Mouse (Mus musculus) midbrain, embryonic 11.5 days (tissue): ENCODE measurements around the gene Slc7a10. TPM values are rescaled to one million over a fixed set of nuclear protein-coding genes. Genes with fewer than 3 reads are reported as not detected.

Experiments used
- polyA plus RNA-seq: library from polyadenylated mRNA; unstranded; fragments of >200 nt; fragmentation: Nextera tagmentation; extraction: Ambion mirVana; gene quantifications from 2 replicates; pipeline ENCODE4 v1.2.1, GENCODE M21; 2014

Gene Slc7a10
- polyA plus RNA-seq, 1 experiment from 2014 or later, result 0.31 TPM

Other genes starting within 250 kb of the Slc7a10 start
- gene Cebpg, start 129.8 kb upstream of the Slc7a10 start, polyA plus RNA-seq, result 36.2 and 37.7 TPM in 2 replicates
- 0.37 and 0.60 TPM in 2 replicates for gene Cebpa, start 67.1 kb upstream of the Slc7a10 start, polyA plus RNA-seq
- gene Lrp3, start 29.1 kb downstream of the Slc7a10 start, polyA plus RNA-seq, result 15.2 and 17.3 TPM in 2 replicates
- gene Gpatch1, start 132.1 kb downstream of the Slc7a10 start, polyA plus RNA-seq, result 19.4 and 20.2 TPM in 2 replicates
- gene Rhpn2, start 147.8 kb downstream of the Slc7a10 start, polyA plus RNA-seq, result 1.9 and 2.2 TPM in 2 replicates
- 26.2 and 26.9 TPM in 2 replicates for gene Faap24, start 210.5 kb downstream of the Slc7a10 start, polyA plus RNA-seq
- 42.9 and 46.6 TPM in 2 replicates for gene Cep89, start 210.7 kb downstream of the Slc7a10 start, polyA plus RNA-seq